ENCODE assay signal across 9 mouse cellular contexts in the genomic region with DNA sequence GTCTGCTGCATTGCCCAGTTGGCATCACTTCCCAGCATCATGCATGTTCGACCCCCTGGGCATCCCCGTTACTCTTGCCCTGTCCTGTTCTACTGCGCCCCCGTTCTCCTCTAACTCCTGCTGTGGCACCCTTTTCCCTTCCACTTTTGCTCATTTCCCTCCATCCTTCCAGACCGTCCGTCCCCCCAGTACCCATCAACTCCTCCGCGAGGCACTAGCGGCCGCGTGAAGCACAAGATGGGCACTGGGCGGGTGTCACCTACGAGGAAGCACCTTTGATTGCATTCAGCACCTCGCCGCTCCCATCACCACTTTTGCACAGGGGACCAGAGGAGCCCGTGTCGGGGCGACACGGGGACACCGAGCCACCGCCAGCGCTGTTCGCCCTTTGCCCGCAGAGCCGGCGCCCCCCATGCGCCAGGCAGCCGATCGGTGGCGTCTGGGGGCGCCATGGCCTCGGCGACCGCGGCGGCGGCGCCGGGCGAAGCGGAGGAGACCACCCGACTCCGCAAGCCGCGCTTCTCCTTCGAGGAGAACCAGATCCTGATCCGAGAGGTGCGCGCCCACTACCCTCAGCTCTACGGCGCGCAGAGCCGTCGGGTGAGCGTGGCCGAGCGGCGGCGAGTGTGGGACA. TPM values are rescaled to one million over a fixed set of nuclear protein-coding genes. Genes with fewer than 3 reads are reported as not detected.
DNase-seq lines count a peak whose midpoint lies in the region; ATAC-seq and TF ChIP-seq lines count a peak whose summit lies in the region.
"Had no signal": no experiment of that assay in that cellular context is flagged by ENCODE, and none has a peak within 500 bp of the region (broad histone marks: within the 10 kb centered on the region; RNA-seq: fewer than 3 reads in every experiment).

No protein-coding gene starts in this region.

- no peak for TF ChIP-seq POLR2A in brain, embryonic 14.5 days (IDR thresholded peaks at IDR 0.05; ENCODE audit: borderline replicate concordance, extremely low read depth, insufficient read depth, insufficient read length, poor library complexity, severe bottlenecking)

- 1% methylated on average over 59 of the region's 59 CpGs for WGBS in heart, embryonic 10.5 days
- WGBS in limb, embryonic 13.5 days, result under 1% methylated on average over 59 of the region's 59 CpGs

- TF ChIP-seq CTCF in brain, embryonic 14.5 days (IDR thresholded peaks at IDR 0.05; ENCODE audit: borderline replicate concordance, extremely low read depth, insufficient read depth, insufficient read length), result no peak

- H3K9me3 ChIP-seq in erythroblast, embryonic 14.5 days (ENCODE audit: control insufficient read depth, low read length), result peaks cover 4% of the 10 kb centered on the region; the same call in 1 of the 2 replicates
- H3K9me3 ChIP-seq in heart, embryonic 10.5 days, result no peaks in the 10 kb centered on the region
- no peaks in the 10 kb centered on the region for H3K9me3 ChIP-seq in limb, embryonic 13.5 days

- peak overlapping the region; percentile 54 for H3K4me3 ChIP-seq in erythroblast, embryonic 14.5 days (replicated peaks)
- H3K4me3 ChIP-seq in heart, embryonic 10.5 days, result peak overlapping the region; percentile 62
- peak overlapping the region; percentile 60 for H3K4me3 ChIP-seq in limb, embryonic 13.5 days

- H3K4me1 ChIP-seq in erythroblast, embryonic 14.5 days (ENCODE audit: control insufficient read depth), result peaks cover 20% of the 10 kb centered on the region
- H3K4me1 ChIP-seq in heart, embryonic 10.5 days, result peaks cover 23% of the 10 kb centered on the region
- peaks cover 29% of the 10 kb centered on the region for H3K4me1 ChIP-seq in limb, embryonic 13.5 days

- H3K9ac ChIP-seq in limb, embryonic 13.5 days, result peak overlapping the region; percentile 77

- peak overlapping the region; percentile 82 for H3K27ac ChIP-seq in heart, embryonic 10.5 days
- H3K27ac ChIP-seq in limb, embryonic 13.5 days, result no peak overlapping the region

- peak overlapping the region; percentile 90 for H3K4me2 ChIP-seq in limb, embryonic 13.5 days (replicated peaks)

- H3K27me3 ChIP-seq in erythroblast, embryonic 14.5 days (ENCODE audit: control insufficient read depth), result peaks cover 68% of the 10 kb centered on the region
- H3K27me3 ChIP-seq in heart, embryonic 10.5 days (ENCODE audit: insufficient read depth, poor library complexity, severe bottlenecking), result peaks cover 50% of the 10 kb centered on the region
- H3K27me3 ChIP-seq in limb, embryonic 13.5 days, result peaks cover 34% of the 10 kb centered on the region

- ATAC-seq in erythroblast, adult 5-6 weeks (replicated peaks; ENCODE audit: low FRiP score, poor library complexity, severe bottlenecking), result no peak
- no peak for ATAC-seq in limb, embryonic 13.5 days (ENCODE audit: low FRiP score, low read depth)

- DNase-seq in 3134 (ENCODE audit: extremely low read depth, insufficient read length, low spot score), result peak; percentile 29
- DNase-seq in brain, embryonic 14.5 days (ENCODE audit: low read depth), result peak; percentile 29
- no peak for DNase-seq in heart, embryonic 10.5 days (ENCODE audit: low spot score)
- peak; percentile 34 for DNase-seq in retina, postnatal 1 day
- DNase-seq in ovary, postnatal 36 days (ENCODE audit: low spot score), result no peak

- H3K36me3 ChIP-seq in erythroblast, embryonic 14.5 days (ENCODE audit: control insufficient read depth), result peaks cover 4% of the 10 kb centered on the region; the same call in 1 of the 2 replicates
- peaks cover 12% of the 10 kb centered on the region; the same call in 1 of the 2 replicates for H3K36me3 ChIP-seq in heart, embryonic 10.5 days
- peaks cover 24% of the 10 kb centered on the region for H3K36me3 ChIP-seq in limb, embryonic 13.5 days

RNA-seq across cellular contexts. Expression of a gene that starts 0.7 kb away (rescaled TPM):
- polyA plus RNA-seq in erythroblast, embryonic 14.5 days (2012), result 0.02 TPM in 1 of 2 replicates, not detected in the other
- total RNA-seq in erythroblast, adult 5-6 weeks (2015; ENCODE audit: low replicate concordance), result not detected in 2 replicates
- 0.43 TPM in 1 of 2 replicates, not detected in the other for total RNA-seq in erythroblast, adult 5-6 weeks (2017; ENCODE audit: low replicate concordance)
- polyA plus RNA-seq in brain, embryonic 14.5 days (2012; rRNA removed), result 14.2 and 16.1 TPM in 2 replicates
- 2.1 and 3.3 TPM in 2 replicates for polyA plus RNA-seq in heart, embryonic 10.5 days (2016; fragmentation: Nextera tagmentation; extraction: Ambion mirVana)
- polyA plus RNA-seq in limb, embryonic 13.5 days (2015; fragmentation: Nextera tagmentation; extraction: Ambion mirVana), result 5.2 and 6.3 TPM in 2 replicates

RNA-seq across cellular contexts. Expression of a gene that starts 4.6 kb away (rescaled TPM):
- not detected in 2 replicates for polyA plus RNA-seq in erythroblast, embryonic 14.5 days (2012)
- not detected in 2 replicates for total RNA-seq in erythroblast, adult 5-6 weeks (2015; ENCODE audit: low replicate concordance)
- not detected in 2 replicates for total RNA-seq in erythroblast, adult 5-6 weeks (2017; ENCODE audit: low replicate concordance)
- 2.1 and 2.7 TPM in 2 replicates for polyA plus RNA-seq in brain, embryonic 14.5 days (2012; rRNA removed)
- polyA plus RNA-seq in heart, embryonic 10.5 days (2016; fragmentation: Nextera tagmentation; extraction: Ambion mirVana), result not detected in 2 replicates
- polyA plus RNA-seq in limb, embryonic 13.5 days (2015; fragmentation: Nextera tagmentation; extraction: Ambion mirVana), result not detected in 2 replicates

RNA-seq across cellular contexts. Expression of a gene that starts 12.1 kb away (rescaled TPM):
- 5.0 and 5.5 TPM in 2 replicates for polyA plus RNA-seq in erythroblast, embryonic 14.5 days (2012)
- total RNA-seq in erythroblast, adult 5-6 weeks (2015; ENCODE audit: low replicate concordance), result 5.6 and 7.3 TPM in 2 replicates
- 0.77 and 3.9 TPM in 2 replicates for total RNA-seq in erythroblast, adult 5-6 weeks (2017; ENCODE audit: low replicate concordance)
- polyA plus RNA-seq in brain, embryonic 14.5 days (2012; rRNA removed), result 48.9 and 54.6 TPM in 2 replicates
- polyA plus RNA-seq in heart, embryonic 10.5 days (2016; fragmentation: Nextera tagmentation; extraction: Ambion mirVana), result 14.9 and 27.0 TPM in 2 replicates
- polyA plus RNA-seq in limb, embryonic 13.5 days (2015; fragmentation: Nextera tagmentation; extraction: Ambion mirVana), result 26.3 and 26.9 TPM in 2 replicates

RNA-seq across cellular contexts. Expression of a gene that starts 31.6 kb away (rescaled TPM):
- polyA plus RNA-seq in erythroblast, embryonic 14.5 days (2012), result 0.05 and 0.07 TPM in 2 replicates
- total RNA-seq in erythroblast, adult 5-6 weeks (2015; ENCODE audit: low replicate concordance), result not detected in 2 replicates
- not detected in 2 replicates for total RNA-seq in erythroblast, adult 5-6 weeks (2017; ENCODE audit: low replicate concordance)
- not detected in 2 replicates for polyA plus RNA-seq in brain, embryonic 14.5 days (2012; rRNA removed)
- 0.36 and 8.6 TPM in 2 replicates for polyA plus RNA-seq in heart, embryonic 10.5 days (2016; fragmentation: Nextera tagmentation; extraction: Ambion mirVana)
- polyA plus RNA-seq in limb, embryonic 13.5 days (2015; fragmentation: Nextera tagmentation; extraction: Ambion mirVana), result 3.5 and 4.1 TPM in 2 replicates
- total RNA-seq: left cerebral cortex, postnatal 14 days had no signal

RNA-seq across cellular contexts. Expression of a gene that starts 32.4 kb away (rescaled TPM):
- 21.6 and 22.6 TPM in 2 replicates for polyA plus RNA-seq in erythroblast, embryonic 14.5 days (2012)
- 15.2 and 35.9 TPM in 2 replicates for total RNA-seq in erythroblast, adult 5-6 weeks (2015; ENCODE audit: low replicate concordance)
- total RNA-seq in erythroblast, adult 5-6 weeks (2017; ENCODE audit: low replicate concordance), result 7.8 and 21.0 TPM in 2 replicates
- polyA plus RNA-seq in brain, embryonic 14.5 days (2012; rRNA removed), result 91.6 and 97.6 TPM in 2 replicates
- polyA plus RNA-seq in heart, embryonic 10.5 days (2016; fragmentation: Nextera tagmentation; extraction: Ambion mirVana), result 34.0 and 44.5 TPM in 2 replicates
- 33.6 and 37.8 TPM in 2 replicates for polyA plus RNA-seq in limb, embryonic 13.5 days (2015; fragmentation: Nextera tagmentation; extraction: Ambion mirVana)

Comparison
In these comparisons a context has a peak if more than half of its experiments do, and no peak if none do; other contexts are left out.
1. DNase-seq: peak in 3134 (single experiment), brain, embryonic 14.5 days (single experiment) and retina, postnatal 1 day (single experiment); none in heart, embryonic 10.5 days (single experiment) and ovary, postnatal 36 days (single experiment).
2. Peak in every context shown above with its lines, with median percentiles within 50 percentile points of each other: H3K4me3 ChIP-seq.